ENCODE assay signal across 9 mouse cellular contexts in genomic region chr13:46883381-46883780, GRCm38 (mm10). TPM values are rescaled to one million over a fixed set of nuclear protein-coding genes. Genes with fewer than 3 reads are reported as not detected.
DNase-seq lines count a peak whose midpoint lies in the region; ATAC-seq lines count a peak whose summit lies in the region.
"Had no signal": no experiment of that assay in that cellular context is flagged by ENCODE, and none has a peak within 500 bp of the region (broad histone marks: within the 10 kb centered on the region; RNA-seq: fewer than 3 reads in every experiment).

No protein-coding gene starts in this region.

- no peak overlapping the region for H3K9ac ChIP-seq in intestine, embryonic 15.5 days
- H3K9ac ChIP-seq in forebrain, embryonic 13.5 days = no peak overlapping the region
- H3K9ac ChIP-seq: midbrain, embryonic 12.5 days had no signal

- no peak overlapping the region for H3K4me2 ChIP-seq in intestine, embryonic 15.5 days (replicated peaks)
- no peak overlapping the region for H3K4me2 ChIP-seq in forebrain, embryonic 13.5 days
- H3K4me2 ChIP-seq: midbrain, embryonic 12.5 days had no signal

- H3K9me3 ChIP-seq in intestine, embryonic 15.5 days = no peaks in the 10 kb centered on the region
- H3K9me3 ChIP-seq in forebrain, embryonic 13.5 days (replicated peaks) = no peaks in the 10 kb centered on the region
- H3K9me3 ChIP-seq: midbrain, embryonic 12.5 days had no signal

- peaks cover 16% of the 10 kb centered on the region for H3K4me1 ChIP-seq in intestine, embryonic 15.5 days (replicated peaks)
- peaks cover 16% of the 10 kb centered on the region for H3K4me1 ChIP-seq in forebrain, embryonic 13.5 days
- H3K4me1 ChIP-seq: midbrain, embryonic 12.5 days had no signal

- H3K27me3 ChIP-seq in intestine, embryonic 15.5 days (replicated peaks) = no peaks in the 10 kb centered on the region
- H3K27me3 ChIP-seq in forebrain, embryonic 13.5 days = no peaks in the 10 kb centered on the region
- H3K27me3 ChIP-seq: midbrain, embryonic 12.5 days had no signal

- peak; percentile 29 for DNase-seq in cerebellum, adult 11 months
- DNase-seq in cerebellum, adult 8-10 months = no peak
- peak; percentile 73 for DNase-seq in gastrocnemius, adult 18-20 months (ENCODE audit: low spot score)
- DNase-seq in lung, postnatal 10 days = peak; percentile 72
- no peak for DNase-seq in left cerebral cortex, adult 18-20 months (ENCODE audit: low spot score in 2 of 2)

- peak; percentile 46 for ATAC-seq in intestine, embryonic 15.5 days
- ATAC-seq in activated CD4-positive, CD25-positive, alpha-beta regulatory T cell, adult 4 months = no peak
- no peak for ATAC-seq in forebrain, embryonic 13.5 days

- 40% methylated on average over 10 of the region's 10 CpGs for WGBS in intestine, embryonic 15.5 days
- WGBS in forebrain, embryonic 13.5 days = 90% methylated on average over 10 of the region's 10 CpGs

- no peak overlapping the region for H3K4me3 ChIP-seq in intestine, embryonic 15.5 days (replicated peaks)
- no peak overlapping the region for H3K4me3 ChIP-seq in forebrain, embryonic 13.5 days
- H3K4me3 ChIP-seq: midbrain, embryonic 12.5 days had no signal

- H3K36me3 ChIP-seq in intestine, embryonic 15.5 days = no peaks in the 10 kb centered on the region
- H3K36me3 ChIP-seq in forebrain, embryonic 13.5 days (ENCODE audit: poor library complexity, severe bottlenecking) = no peaks in the 10 kb centered on the region
- H3K36me3 ChIP-seq: midbrain, embryonic 12.5 days had no signal

- 0 out of 2 replicates have a peak overlapping the region, but pooled peaks have one; percentile 33 for H3K27ac ChIP-seq in intestine, embryonic 15.5 days
- no peak overlapping the region for H3K27ac ChIP-seq in forebrain, embryonic 13.5 days
- H3K27ac ChIP-seq: midbrain, embryonic 12.5 days had no signal

RNA-seq across cellular contexts. Expression of gene Kif13a, which starts 46.3 kb away (rescaled TPM):
- total RNA-seq in gastrocnemius, adult 18-20 months (2021) = 10 to 100 TPM; 82.9 to 87.5 TPM
- 17.0 and 17.6 TPM in 2 replicates for polyA plus RNA-seq in intestine, embryonic 15.5 days (2015; fragmentation: Nextera tagmentation; extraction: Ambion mirVana)
- 1 to 10 TPM; 3.5 to 5.7 TPM for polyA plus RNA-seq in activated CD4-positive, CD25-positive, alpha-beta regulatory T cell, adult 4 months (2017; shearing (Covaris generic))
- total RNA-seq in left cerebral cortex, adult 18-20 months (2021) = 10 to 100 TPM; 20.2 to 24.2 TPM
- 7.0 and 8.1 TPM in 2 replicates for polyA plus RNA-seq in forebrain, embryonic 13.5 days (2015; fragmentation: Nextera tagmentation; extraction: Ambion mirVana)

Comparison
In these comparisons a context has a peak if more than half of its experiments do, and no peak if none do; other contexts are left out.
1. DNase-seq: peak in cerebellum, adult 11 months (single experiment), gastrocnemius, adult 18-20 months (single experiment) and lung, postnatal 10 days (single experiment); none in cerebellum, adult 8-10 months (single experiment) and left cerebral cortex, adult 18-20 months (0 of 2).